Mouse (Mus musculus): ENCODE measurements at regions not wholly inside any gene's neighbourhood (a gene's known extent, or its start where the extent isn't known, plus 50 kb on each side); places are given as distances from the start of the nearest gene placed in this dataset.

DNA sequence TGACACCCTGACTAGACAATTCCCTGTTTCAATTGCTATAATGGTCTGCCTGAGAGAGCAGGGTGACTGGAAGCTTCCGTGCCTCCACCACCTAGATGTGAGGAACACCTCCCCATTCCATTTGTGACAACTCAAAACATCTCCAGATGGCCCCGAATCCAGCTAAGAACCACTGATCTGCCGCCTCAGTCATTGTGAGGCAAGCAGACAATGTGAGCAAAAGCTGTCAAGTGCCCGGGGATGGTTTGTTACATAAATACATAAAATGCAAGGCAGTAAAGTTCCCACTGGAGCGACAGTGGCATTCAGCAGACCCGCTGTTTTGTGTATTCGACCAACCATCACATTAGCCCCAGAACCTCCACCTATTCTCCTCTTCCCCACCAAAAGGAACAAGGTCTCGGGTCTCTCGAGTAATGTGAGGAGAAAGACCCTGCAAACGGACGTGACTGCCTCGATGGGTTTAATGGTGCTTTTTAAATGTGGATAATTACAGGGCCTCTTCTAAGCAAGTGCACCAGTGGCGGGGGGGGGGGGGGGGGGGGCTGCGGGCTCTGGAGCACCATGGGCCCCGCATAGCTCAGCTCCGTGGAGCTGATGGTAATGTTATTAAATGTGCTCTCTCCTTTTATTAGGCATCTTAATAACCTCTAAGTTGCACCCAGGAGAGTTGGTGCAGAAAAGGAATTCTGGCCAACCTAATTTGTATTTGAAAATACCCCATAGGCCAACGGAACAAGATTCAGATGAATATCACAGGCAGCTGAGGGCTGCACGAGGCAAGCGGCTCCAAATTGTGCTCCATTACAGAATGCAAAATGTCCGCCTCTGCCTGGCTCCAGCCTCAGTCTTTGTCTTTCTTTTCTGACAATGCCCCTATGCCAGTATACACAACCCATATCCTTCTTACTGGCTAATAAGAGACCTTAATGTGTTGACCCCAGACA, 360.6 kb upstream of the Clint1 start:
- Histone ChIP-seq H3K27me3 (replicated peaks; ENCODE audit: control insufficient read depth, insufficient read depth, low read length) (no peaks in the 10 kb centered on the region), H3K4me1 (replicated peaks; ENCODE audit: control insufficient read depth, insufficient read depth, low read length) (no peaks in the 10 kb centered on the region), H3K9ac (ENCODE audit: low read depth, low read length) (no peak overlapping the region), H3K9me3 (ENCODE audit: control insufficient read depth) (no peaks in the 10 kb centered on the region), H3K36me3 (ENCODE audit: control insufficient read depth, insufficient read depth) (no peaks in the 10 kb centered on the region), H3K4me2 (replicated peaks; ENCODE audit: low read depth) (no peak overlapping the region), H3K4me3 (ENCODE audit: low read depth, low read length) (no peak overlapping the region), H3K27ac (ENCODE audit: low read depth, low read length) (no peak overlapping the region)
- TF ChIP-seq CTCF (IDR thresholded peaks at IDR 0.05; ENCODE audit: low read depth), result no peak
- WGBS, result 76% methylated on average over 20 of the region's 20 CpGs
- ATAC-seq, result no peak

DNA sequence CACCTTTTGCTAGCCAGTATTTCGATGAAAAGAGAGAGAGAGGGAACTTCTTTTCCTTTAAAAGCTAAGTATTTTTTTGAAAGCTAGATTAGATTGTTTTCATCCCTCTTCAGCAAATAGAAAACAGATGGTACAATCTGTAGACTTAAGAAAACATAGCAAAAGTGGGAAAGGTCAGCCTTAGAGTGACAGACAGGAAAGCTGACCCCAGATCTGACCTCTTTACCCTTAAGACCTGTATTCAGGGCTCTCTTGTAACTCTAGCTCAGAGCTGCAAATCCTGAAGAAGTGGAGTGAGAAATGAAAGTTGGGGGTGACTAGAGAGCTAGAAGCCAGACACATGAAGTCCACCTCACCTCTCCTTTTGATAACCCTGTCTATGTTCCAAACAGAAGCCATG, 356.6 kb upstream of the Clint1 start:
- Histone ChIP-seq H3K27ac (ENCODE audit: low read depth, low read length) (no peak overlapping the region), H3K9ac (ENCODE audit: low read depth, low read length) (no peak overlapping the region), H3K4me1 (replicated peaks; ENCODE audit: control insufficient read depth, insufficient read depth, low read length) (no peaks in the 10 kb centered on the region), H3K4me2 (replicated peaks; ENCODE audit: low read depth) (no peak overlapping the region), H3K9me3 (ENCODE audit: control insufficient read depth) (no peaks in the 10 kb centered on the region), H3K4me3 (ENCODE audit: low read depth, low read length) (no peak overlapping the region), H3K27me3 (replicated peaks; ENCODE audit: control insufficient read depth, insufficient read depth, low read length) (no peaks in the 10 kb centered on the region), H3K36me3 (ENCODE audit: control insufficient read depth, insufficient read depth) (no peaks in the 10 kb centered on the region)
- no peak for ATAC-seq
- no peak for TF ChIP-seq CTCF (IDR thresholded peaks at IDR 0.05; ENCODE audit: low read depth)
- 51% methylated on average over 1 of the region's 1 CpGs for WGBS

DNA sequence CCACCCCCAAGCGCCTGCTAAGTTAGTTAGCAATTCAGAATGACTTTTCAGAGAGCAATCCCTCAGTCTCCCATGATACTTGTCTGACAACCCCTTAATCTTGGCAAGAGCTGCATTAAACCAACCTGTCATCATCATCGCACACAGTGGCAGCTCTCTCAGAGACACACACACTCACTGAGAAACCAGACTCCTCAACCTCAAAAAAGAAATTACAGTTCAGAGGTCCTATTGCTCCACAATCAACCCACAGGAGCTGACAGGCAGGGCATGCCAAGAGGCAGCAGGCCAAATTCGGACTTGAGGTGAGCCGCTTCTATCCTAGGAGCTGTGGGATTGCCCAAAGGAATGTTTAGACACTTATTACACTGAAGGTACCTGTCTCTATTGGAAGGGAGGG, 343.3 kb upstream of the Clint1 start:
- Histone ChIP-seq H3K27me3 (replicated peaks; ENCODE audit: control insufficient read depth, insufficient read depth, low read length) (no peaks in the 10 kb centered on the region), H3K4me3 (ENCODE audit: low read depth, low read length) (no peak overlapping the region), H3K4me1 (replicated peaks; ENCODE audit: control insufficient read depth, insufficient read depth, low read length) (no peaks in the 10 kb centered on the region), H3K4me2 (replicated peaks; ENCODE audit: low read depth) (no peak overlapping the region), H3K36me3 (ENCODE audit: control insufficient read depth, insufficient read depth) (no peaks in the 10 kb centered on the region), H3K9me3 (ENCODE audit: control insufficient read depth) (no peaks in the 10 kb centered on the region), H3K27ac (ENCODE audit: low read depth, low read length) (no peak overlapping the region), H3K9ac (ENCODE audit: low read depth, low read length) (no peak overlapping the region)
- no peak for TF ChIP-seq CTCF (IDR thresholded peaks at IDR 0.05; ENCODE audit: low read depth)
- ATAC-seq, result no peak
- 63% methylated on average over 4 of the region's 4 CpGs for WGBS

DNA sequence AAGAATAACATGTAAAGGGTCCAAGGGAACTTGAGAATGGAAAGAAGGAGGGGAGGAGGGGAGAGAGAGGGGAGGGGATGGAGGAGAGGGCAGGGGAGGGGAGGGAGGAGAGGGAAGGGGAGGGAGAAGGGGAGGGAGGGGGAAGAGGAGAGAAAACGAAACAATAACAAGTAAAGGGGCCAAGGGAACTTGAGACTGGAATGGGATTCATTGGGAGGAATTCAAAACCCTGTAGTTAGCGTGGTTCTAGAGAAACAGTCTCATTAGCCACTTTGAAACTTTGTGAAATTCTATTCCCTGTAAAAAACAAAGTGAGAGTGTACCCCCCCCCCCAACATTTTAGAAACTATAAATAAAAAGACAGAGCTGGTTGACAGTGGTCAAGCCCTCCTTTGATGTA, 342.6 kb upstream of the Clint1 start:
- Histone ChIP-seq H3K27ac (ENCODE audit: low read depth, low read length) (no peak overlapping the region), H3K4me1 (replicated peaks; ENCODE audit: control insufficient read depth, insufficient read depth, low read length) (no peaks in the 10 kb centered on the region), H3K27me3 (replicated peaks; ENCODE audit: control insufficient read depth, insufficient read depth, low read length) (no peaks in the 10 kb centered on the region), H3K9me3 (ENCODE audit: control insufficient read depth) (no peaks in the 10 kb centered on the region), H3K9ac (ENCODE audit: low read depth, low read length) (no peak overlapping the region), H3K4me3 (ENCODE audit: low read depth, low read length) (no peak overlapping the region), H3K4me2 (replicated peaks; ENCODE audit: low read depth) (no peak overlapping the region), H3K36me3 (ENCODE audit: control insufficient read depth, insufficient read depth) (no peaks in the 10 kb centered on the region)
- no peak for ATAC-seq
- TF ChIP-seq CTCF (IDR thresholded peaks at IDR 0.05; ENCODE audit: low read depth), result no peak
- WGBS, result 57% methylated on average over 2 of the region's 2 CpGs

DNA sequence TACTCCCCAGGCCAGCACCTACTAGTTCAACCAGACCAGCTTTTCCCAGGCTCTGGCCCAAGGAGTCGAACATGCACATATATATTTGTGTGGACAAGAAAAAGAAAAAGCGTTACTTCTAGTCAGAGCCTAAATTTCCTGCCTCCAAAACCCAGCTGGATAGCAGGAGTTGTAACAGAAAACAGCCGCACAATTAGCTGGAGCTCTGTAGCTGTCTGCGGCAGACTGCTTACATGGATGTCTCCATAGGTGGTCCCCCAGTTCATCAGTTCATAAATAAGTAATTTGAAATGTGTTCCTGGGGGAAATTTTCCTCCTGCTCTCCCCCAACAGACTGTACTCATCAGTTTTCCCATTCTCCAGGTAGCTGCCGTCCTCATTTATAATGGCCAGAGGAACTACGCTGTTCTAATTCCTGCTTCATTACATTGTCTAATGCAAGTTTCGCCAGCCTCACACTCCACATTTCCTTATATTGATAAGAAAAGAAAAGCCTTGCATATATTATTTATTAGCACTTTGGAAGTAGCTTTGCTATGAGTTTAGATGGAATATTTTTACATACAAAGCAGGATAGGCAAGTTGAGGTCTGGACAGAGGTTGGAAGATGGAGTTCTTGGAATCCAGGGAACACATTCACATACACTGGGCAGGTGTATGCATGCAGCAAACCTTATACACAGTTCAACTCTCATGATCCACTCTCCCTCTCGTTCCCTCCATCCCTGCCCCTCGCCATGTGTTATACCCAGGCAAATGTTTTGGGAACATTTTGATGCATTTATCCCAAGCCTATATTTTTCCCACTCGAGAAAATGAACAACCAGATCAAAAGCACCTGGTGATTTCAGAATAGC, 337.2 kb upstream of the Clint1 start:
- TF ChIP-seq CTCF (IDR thresholded peaks at IDR 0.05; ENCODE audit: low read depth), result no peak
- H3K36me3 ChIP-seq (ENCODE audit: control insufficient read depth, insufficient read depth), result no peaks in the 10 kb centered on the region
- H3K4me3 ChIP-seq (ENCODE audit: low read depth, low read length), result no peak overlapping the region
- 72% methylated on average over 10 of the region's 10 CpGs for WGBS
- no peak overlapping the region for H3K9ac ChIP-seq (ENCODE audit: low read depth, low read length)
- no peaks in the 10 kb centered on the region for H3K4me1 ChIP-seq (replicated peaks; ENCODE audit: control insufficient read depth, insufficient read depth, low read length)
- H3K9me3 ChIP-seq (ENCODE audit: control insufficient read depth), result no peaks in the 10 kb centered on the region
- no peaks in the 10 kb centered on the region for H3K27me3 ChIP-seq (replicated peaks; ENCODE audit: control insufficient read depth, insufficient read depth, low read length)
- H3K4me2 ChIP-seq (replicated peaks; ENCODE audit: low read depth), result no peak overlapping the region
- no peak overlapping the region for H3K27ac ChIP-seq (ENCODE audit: low read depth, low read length)
- no peak for ATAC-seq

DNA sequence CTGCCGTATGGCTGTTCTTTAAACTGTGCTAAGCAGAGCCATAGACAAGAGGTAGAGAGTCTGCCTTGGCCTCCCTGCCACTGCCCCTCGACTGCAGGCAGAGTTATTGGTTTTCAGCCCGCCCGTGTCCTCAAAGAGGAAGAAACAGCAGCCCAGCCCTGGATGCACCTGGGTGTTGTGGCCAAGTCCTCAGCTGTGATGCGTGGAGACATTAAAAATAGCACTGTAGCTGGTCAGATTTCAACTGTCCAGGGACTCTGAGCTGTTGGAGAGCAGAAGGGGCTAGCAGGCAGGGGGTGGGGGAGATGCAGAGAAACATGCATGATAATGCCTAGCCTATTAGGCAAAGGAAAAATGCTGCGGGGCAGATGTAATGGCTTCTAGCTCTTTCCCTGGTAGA, 327.1 kb upstream of the Clint1 start:
- TF ChIP-seq CTCF (IDR thresholded peaks at IDR 0.05; ENCODE audit: low read depth), result no peak
- ATAC-seq, result no peak
- Histone ChIP-seq H3K36me3 (ENCODE audit: control insufficient read depth, insufficient read depth) (no peaks in the 10 kb centered on the region), H3K4me1 (replicated peaks; ENCODE audit: control insufficient read depth, insufficient read depth, low read length) (no peaks in the 10 kb centered on the region), H3K4me3 (ENCODE audit: low read depth, low read length) (no peak overlapping the region), H3K27ac (ENCODE audit: low read depth, low read length) (no peak overlapping the region), H3K27me3 (replicated peaks; ENCODE audit: control insufficient read depth, insufficient read depth, low read length) (no peaks in the 10 kb centered on the region), H3K9ac (ENCODE audit: low read depth, low read length) (no peak overlapping the region), H3K9me3 (ENCODE audit: control insufficient read depth) (no peaks in the 10 kb centered on the region), H3K4me2 (replicated peaks; ENCODE audit: low read depth) (no peak overlapping the region)
- WGBS, result 56% methylated on average over 6 of the region's 6 CpGs
